Mouse (Mus musculus): ENCODE results near the gene Klf13.
A peak's percentile ranks its signal among the peaks of the same experiment; 100 is the strongest.

Klf13 gene

DNA sequence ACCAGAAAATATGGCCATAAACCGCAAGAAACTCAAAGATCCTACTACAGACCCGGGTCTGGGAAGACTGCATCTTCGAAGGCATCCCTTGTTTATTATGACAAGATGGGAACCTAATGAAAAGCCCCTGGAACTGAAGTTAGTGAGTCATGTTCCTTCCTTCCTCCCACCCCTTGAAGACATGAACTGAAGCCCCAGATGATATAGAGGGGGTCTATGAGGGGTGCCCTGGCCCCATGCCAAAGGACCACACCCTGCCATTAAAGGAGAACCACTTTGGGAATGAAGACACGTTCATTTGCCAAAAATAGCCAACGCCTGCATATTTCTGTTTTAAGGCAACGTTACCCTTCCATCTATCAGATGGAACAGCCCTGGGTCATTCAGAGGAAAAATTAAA, 50.0 kb downstream of the Klf13 start:
- DNase-seq (ENCODE audit: low spot score in 2 of 2): no peak

GRCm38 (mm10) chr7:63887602-63888123, 51.1 kb downstream of the Klf13 start:
- no peak for DNase-seq (ENCODE audit: low spot score in 2 of 2)

GRCm38 (mm10) chr7:63887034-63887551, 51.6 kb downstream of the Klf13 start:
- peak in 1 of 2 experiments; percentile 80 for DNase-seq (ENCODE audit: low spot score in 2 of 2)

GRCm38 (mm10) chr7:63885025-63885424, 53.7 kb downstream of the Klf13 start:
- no peak for DNase-seq (ENCODE audit: low spot score in 2 of 2)

- no peak for DNase-seq (ENCODE audit: low spot score in 2 of 2)
Observed at GRCm38 (mm10) chr7:63882739-63883138, 56.0 kb downstream of the Klf13 start.

- DNase-seq (ENCODE audit: low spot score in 2 of 2): no peak
Observed at GRCm38 (mm10) chr7:63879583-63879982, 59.1 kb downstream of the Klf13 start.

GRCm38 (mm10) chr7:63877610-63878009, 61.1 kb downstream of the Klf13 start:
- no peak for DNase-seq (ENCODE audit: low spot score in 2 of 2)

- DNase-seq (ENCODE audit: low spot score in 2 of 2): no peak
Observed at GRCm38 (mm10) chr7:63876640-63877039, 62.1 kb downstream of the Klf13 start.

GRCm38 (mm10) chr7:63875686-63876085, 63.0 kb downstream of the Klf13 start:
- no peak for DNase-seq (ENCODE audit: low spot score in 2 of 2)

GRCm38 (mm10) chr7:63873880-63874279, 64.8 kb downstream of the Klf13 start:
- peak; percentile 59 to 69 for DNase-seq (ENCODE audit: low spot score in 2 of 2)

- DNase-seq (ENCODE audit: low spot score in 2 of 2): no peak
Observed at GRCm38 (mm10) chr7:63871698-63872097, 67.0 kb downstream of the Klf13 start.

DNA sequence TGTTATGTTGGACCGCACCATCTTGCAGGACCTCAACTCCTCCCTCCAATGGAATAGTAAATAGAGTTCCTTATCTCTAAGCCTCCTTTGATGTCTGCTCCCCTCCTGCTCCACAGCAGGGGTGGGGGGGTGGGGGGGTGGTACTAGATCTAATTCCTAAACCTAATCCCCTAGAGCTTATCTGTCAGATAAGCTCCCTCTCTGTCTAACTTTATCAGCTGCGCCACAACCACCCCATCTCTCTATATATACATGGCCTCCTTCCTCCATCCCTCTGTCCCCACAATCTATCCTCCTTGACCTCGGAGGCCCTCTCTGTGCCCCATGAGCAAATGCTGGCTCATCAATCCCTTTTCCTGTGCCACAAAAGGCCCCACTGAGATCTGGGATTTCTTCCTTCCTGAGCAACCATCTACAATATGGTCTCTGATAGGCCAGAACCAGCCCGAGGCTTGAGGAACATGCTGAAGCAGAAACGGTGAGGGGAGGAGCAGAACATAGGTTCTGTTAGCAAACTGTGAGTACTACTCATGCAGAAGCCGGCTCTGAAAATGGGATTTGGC, 70.3 kb downstream of the Klf13 start:
- no peak for DNase-seq (ENCODE audit: low spot score in 2 of 2)

DNA sequence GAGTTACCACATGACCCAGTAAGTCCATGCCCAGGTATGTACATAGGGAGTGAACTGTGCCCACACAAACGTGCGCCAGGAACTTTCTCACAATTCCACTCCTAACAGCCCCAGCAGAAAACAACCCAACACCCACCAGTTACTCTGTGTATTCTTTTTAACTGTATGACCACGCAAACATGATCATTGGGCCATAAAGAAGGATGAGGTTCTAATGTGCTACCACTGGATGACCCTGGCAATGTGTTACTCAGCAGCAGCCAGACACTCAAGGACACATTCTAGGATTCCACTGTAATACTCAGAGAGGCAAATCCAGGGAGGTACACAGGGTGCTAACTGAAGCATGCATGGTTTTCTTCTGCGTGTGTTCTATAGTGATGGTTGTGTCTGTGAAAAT, 72.8 kb downstream of the Klf13 start:
- DNase-seq (ENCODE audit: low spot score in 2 of 2): no peak

GRCm38 (mm10) chr7:63863046-63863445, 75.7 kb downstream of the Klf13 start:
- DNase-seq (ENCODE audit: low spot score in 2 of 2): no peak

- DNase-seq (ENCODE audit: low spot score in 2 of 2): no peak
Observed at GRCm38 (mm10) chr7:63861123-63861522, 77.6 kb downstream of the Klf13 start.

- DNase-seq (ENCODE audit: low spot score in 2 of 2): peak; percentile 90 to 94
Observed at GRCm38 (mm10) chr7:63858571-63859152, 80.1 kb downstream of the Klf13 start.

- DNase-seq (ENCODE audit: low spot score in 2 of 2): no peak
Observed at GRCm38 (mm10) chr7:63857771-63858417, 80.8 kb downstream of the Klf13 start.

GRCm38 (mm10) chr7:63855283-63855682, 83.4 kb downstream of the Klf13 start:
- peak; percentile 64 to 83 for DNase-seq (ENCODE audit: low spot score in 2 of 2)

DNA sequence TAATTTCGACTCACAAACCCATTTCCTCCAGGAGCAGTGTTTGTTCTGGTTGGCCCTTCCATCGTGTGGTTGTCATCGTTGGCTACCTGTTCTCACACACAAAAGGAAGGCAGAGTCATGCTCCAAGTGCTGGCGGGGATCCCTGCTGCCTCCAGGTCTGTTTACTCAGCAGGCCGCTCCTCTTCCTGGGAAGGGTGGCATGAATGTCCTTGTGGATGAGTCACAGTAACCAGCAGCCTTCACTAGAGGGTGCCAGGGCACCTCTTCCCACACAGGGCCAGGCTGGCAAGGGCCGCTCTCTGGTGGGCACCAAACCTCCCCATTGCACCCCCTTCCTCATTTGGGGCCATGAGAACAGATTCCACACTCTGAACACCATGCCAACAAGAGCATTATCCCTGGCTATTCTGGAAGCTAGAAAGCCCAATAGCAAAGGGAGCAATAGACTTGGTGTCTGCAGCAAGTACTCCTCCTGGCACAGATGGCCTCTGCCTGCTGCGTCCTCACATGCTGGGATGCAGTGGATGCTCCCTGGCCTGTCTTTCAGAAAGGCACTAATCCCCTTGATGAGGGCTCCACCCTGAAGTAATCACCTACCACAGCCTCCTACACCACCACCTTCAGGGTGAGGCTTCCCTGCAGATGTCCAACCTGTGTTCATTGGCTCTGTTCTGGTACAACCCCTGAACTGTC, 86.7 kb downstream of the Klf13 start:
- DNase-seq (ENCODE audit: low spot score in 2 of 2): peak in 1 of 2 experiments; percentile 38

Data from heart, adult 9 months (tissue).